Mouse (Mus musculus) heart, embryonic 12.5 days (tissue): ENCODE measurements around the gene Dydc1. TPM values are rescaled to one million over a fixed set of nuclear protein-coding genes. Genes with fewer than 3 reads are reported as not detected.
A peak's percentile ranks its signal among the peaks of the same experiment; 100 is the strongest.

ENCODE experiments used
- ATAC-seq: fragments of 200-750 bp; cut with Nextera tagmentation; 2 replicates; pipeline ENCODE4 v1.8.0; 2017; ENCODE audit warnings: moderate TSS enrichment, moderate library complexity; ENCODE audit not compliant: insufficient number of reproducible peaks, low FRiP score
- H3K27ac ChIP-seq: fragments of 300-500 bp; sonication (generic); 2 replicates; pipeline ENCODE4 v1.5.1; 2016; ENCODE audit warnings: mild to moderate bottlenecking, moderate library complexity; ENCODE audit not compliant: poor library complexity, severe bottlenecking
- H3K27me3 ChIP-seq: fragments of 300-500 bp; sonication (generic); replicated peaks from 2 replicates; pipeline ENCODE4 v1.6.1; 2016; ENCODE audit warnings: mild to moderate bottlenecking, moderate library complexity
- H3K36me3 ChIP-seq: fragments of 300-500 bp; sonication (generic); 2 replicates; pipeline ENCODE4 v1.6.1; 2016; ENCODE audit warnings: mild to moderate bottlenecking, moderate library complexity
- H3K4me1 ChIP-seq: fragments of 300-500 bp; sonication (generic); replicated peaks from 2 replicates; pipeline ENCODE4 v1.6.1; 2016; ENCODE audit warnings: mild to moderate bottlenecking
- H3K4me2 ChIP-seq: fragments of 300-500 bp; sonication (generic); 2 replicates; pipeline ENCODE4 v1.6.1; 2016; ENCODE audit warnings: mild to moderate bottlenecking, moderate library complexity
- H3K4me3 ChIP-seq: fragments of 300-500 bp; sonication (generic); 2 replicates; pipeline ENCODE4 v1.5.1; 2016; ENCODE audit warnings: mild to moderate bottlenecking
- H3K9ac ChIP-seq: fragments of 300-500 bp; sonication (generic); 2 replicates; pipeline ENCODE4 v1.6.1; 2016; ENCODE audit warnings: mild to moderate bottlenecking, moderate library complexity
- H3K9me3 ChIP-seq: fragments of 300-500 bp; sonication (generic); replicated peaks from 2 replicates; pipeline ENCODE4 v1.6.1; 2016; ENCODE audit warnings: mild to moderate bottlenecking, moderate library complexity
- WGBS: fragments of 180-500 bp; shearing (Covaris S2); methylation state at CpG from one replicate; pipeline ENCODE4 v1.1.7; 2016; 5-methylcytosine and 5-hydroxymethylcytosine counted together
- polyA plus RNA-seq: library from polyadenylated mRNA; unstranded; fragments of >200 nt; fragmentation: Nextera tagmentation; extraction: Ambion mirVana; gene quantifications from 2 replicates; pipeline ENCODE4 v1.2.1, GENCODE M21; 2016

Gene Dydc1
- not detected in 2 replicates for polyA plus RNA-seq

DNA sequence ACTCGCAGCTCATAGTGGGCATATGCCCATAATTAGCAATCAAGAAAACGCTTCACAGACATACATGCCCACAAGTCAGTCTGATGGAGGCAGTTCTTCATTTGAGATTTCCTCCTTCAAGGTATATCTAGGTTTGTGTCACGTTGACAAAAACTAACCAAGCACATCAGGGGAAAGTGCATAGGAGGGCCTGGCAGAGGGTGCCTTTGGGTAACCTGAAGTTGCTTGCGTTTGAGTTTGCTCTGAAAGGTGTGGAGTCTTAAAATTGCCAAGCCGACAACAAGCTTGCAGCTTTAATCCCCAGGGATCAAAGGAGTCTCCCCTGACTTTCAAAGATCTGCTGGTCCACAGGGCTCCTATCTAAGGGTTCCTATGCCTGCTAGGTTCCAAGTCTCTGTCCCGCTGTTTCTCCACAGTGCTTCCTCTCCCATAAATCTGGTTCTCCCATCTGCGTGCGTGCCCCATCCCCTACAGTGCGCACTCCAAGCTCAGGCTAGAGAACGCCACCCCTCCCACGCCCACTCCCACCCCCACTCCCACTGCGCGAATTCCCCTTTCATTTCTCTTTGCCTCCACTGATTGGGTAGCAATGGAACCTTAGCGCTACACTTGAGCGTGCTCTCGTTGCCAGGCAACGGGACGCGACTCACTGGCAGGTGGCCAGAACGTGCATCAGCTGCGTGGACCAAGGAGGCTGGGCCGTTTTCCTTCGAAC, at the start of gene Dydc1:
Gene Dydc1 (plus strand): TSS at position 683 of the 715 bp plus-strand sequence.
- Histone ChIP-seq H3K4me2 (peak within 1 kb of the TSS; percentile 92), H3K27me3 (no peaks in the 10 kb centered on the region), H3K4me1 (peaks cover 7% of the 10 kb centered on the region; the same call in 1 of the 2 replicates), H3K4me3 (peak within 1 kb of the TSS; percentile 51), H3K9me3 (no peaks in the 10 kb centered on the region), H3K36me3 (no peaks in the 10 kb centered on the region), H3K9ac (peak within 1 kb of the TSS; percentile 22; the same call in 1 of the 2 replicates), H3K27ac (no peak within 1 kb of the TSS)
- ATAC-seq, result peak; percentile 66
- WGBS, result 11% methylated on average over 23 of the region's 23 CpGs

- H3K27me3 ChIP-seq, result no peaks in the 10 kb centered on the region
- 52% methylated on average over 2 of the region's 2 CpGs for WGBS
- no peaks in the 10 kb centered on the region for H3K36me3 ChIP-seq
- no peak overlapping the region for H3K9ac ChIP-seq
- ATAC-seq, result no peak
- no peaks in the 10 kb centered on the region for H3K9me3 ChIP-seq
- H3K4me1 ChIP-seq, result peaks cover 22% of the 10 kb centered on the region
- peak overlapping the region; percentile 24 for H3K27ac ChIP-seq
- no peak overlapping the region for H3K4me2 ChIP-seq
- no peak overlapping the region for H3K4me3 ChIP-seq
These were observed 47.6 kb upstream of the Dydc1 start for GRCm38 (mm10) chr14:41025087-41025486.

- H3K9me3 ChIP-seq, result no peaks in the 10 kb centered on the region
- 34% methylated on average over 7 of the region's 7 CpGs for WGBS
- no peak overlapping the region for H3K4me3 ChIP-seq
- H3K9ac ChIP-seq, result no peak overlapping the region
- no peaks in the 10 kb centered on the region for H3K36me3 ChIP-seq
- H3K4me2 ChIP-seq, result no peak overlapping the region
- H3K4me1 ChIP-seq, result peaks cover 22% of the 10 kb centered on the region
- ATAC-seq, result peak; percentile 69; the same call in 1 of the 2 replicates
- H3K27ac ChIP-seq, result peak overlapping the region; percentile 24
- no peaks in the 10 kb centered on the region for H3K27me3 ChIP-seq
These were observed 47.0 kb upstream of the Dydc1 start for GRCm38 (mm10) chr14:41025594-41026284.

DNA sequence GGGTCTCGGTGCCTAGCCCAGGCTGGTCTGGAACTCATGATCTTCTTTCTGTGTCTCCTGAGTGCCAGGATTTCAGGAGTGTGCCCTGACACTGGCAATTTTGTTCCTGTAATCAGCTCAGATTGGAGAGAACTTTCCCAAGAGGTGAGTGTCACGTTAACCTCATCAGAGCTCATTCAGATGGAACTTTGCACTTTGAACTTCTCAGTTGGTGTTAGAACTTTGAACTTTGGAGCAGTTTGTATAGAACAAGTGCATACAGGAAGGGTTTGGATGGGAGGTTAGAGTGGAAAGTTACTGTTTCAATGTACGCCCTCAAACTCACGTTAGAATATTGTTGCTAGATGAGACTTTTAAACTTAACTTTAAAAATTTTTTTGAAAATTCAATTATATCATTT, 43.4 kb upstream of the Dydc1 start:
- Histone ChIP-seq H3K27ac (no peak overlapping the region), H3K9me3 (no peaks in the 10 kb centered on the region), H3K4me2 (no peak overlapping the region), H3K27me3 (no peaks in the 10 kb centered on the region), H3K9ac (no peak overlapping the region), H3K4me3 (no peak overlapping the region), H3K36me3 (no peaks in the 10 kb centered on the region), H3K4me1 (peaks cover 22% of the 10 kb centered on the region)
- WGBS, result 75% methylated on average over 4 of the region's 4 CpGs
- no peak for ATAC-seq

DNA sequence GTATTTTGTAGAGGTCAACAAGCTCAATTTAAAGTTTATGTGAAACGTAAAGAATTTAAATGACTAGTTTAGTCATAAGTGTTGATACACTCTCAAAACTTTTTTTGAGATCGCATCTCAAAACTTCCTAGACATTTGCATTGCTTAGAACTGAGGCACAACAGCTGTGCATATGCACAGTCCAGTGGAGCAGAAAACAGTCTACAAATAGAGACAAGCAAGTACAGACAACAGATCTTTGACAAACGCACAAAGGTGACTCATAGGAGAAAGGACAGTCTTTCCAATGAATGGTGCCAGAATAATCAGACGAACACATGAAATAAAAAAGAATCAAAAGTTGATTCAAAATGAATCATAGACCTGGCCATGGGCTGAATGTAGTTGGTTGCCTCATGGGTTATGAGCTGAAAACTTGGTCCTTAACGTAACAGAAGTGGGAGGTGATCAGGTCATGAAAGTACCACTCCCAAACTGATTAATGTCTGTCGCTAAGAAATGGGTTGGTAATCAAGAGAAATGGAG, 41.7 kb upstream of the Dydc1 start:
- WGBS, result 86% methylated on average over 6 of the region's 6 CpGs
- Histone ChIP-seq H3K9me3 (no peaks in the 10 kb centered on the region), H3K27me3 (no peaks in the 10 kb centered on the region), H3K4me1 (peaks cover 8% of the 10 kb centered on the region), H3K27ac (no peak overlapping the region), H3K9ac (no peak overlapping the region), H3K4me3 (no peak overlapping the region), H3K4me2 (no peak overlapping the region), H3K36me3 (no peaks in the 10 kb centered on the region)
- no peak for ATAC-seq

DNA sequence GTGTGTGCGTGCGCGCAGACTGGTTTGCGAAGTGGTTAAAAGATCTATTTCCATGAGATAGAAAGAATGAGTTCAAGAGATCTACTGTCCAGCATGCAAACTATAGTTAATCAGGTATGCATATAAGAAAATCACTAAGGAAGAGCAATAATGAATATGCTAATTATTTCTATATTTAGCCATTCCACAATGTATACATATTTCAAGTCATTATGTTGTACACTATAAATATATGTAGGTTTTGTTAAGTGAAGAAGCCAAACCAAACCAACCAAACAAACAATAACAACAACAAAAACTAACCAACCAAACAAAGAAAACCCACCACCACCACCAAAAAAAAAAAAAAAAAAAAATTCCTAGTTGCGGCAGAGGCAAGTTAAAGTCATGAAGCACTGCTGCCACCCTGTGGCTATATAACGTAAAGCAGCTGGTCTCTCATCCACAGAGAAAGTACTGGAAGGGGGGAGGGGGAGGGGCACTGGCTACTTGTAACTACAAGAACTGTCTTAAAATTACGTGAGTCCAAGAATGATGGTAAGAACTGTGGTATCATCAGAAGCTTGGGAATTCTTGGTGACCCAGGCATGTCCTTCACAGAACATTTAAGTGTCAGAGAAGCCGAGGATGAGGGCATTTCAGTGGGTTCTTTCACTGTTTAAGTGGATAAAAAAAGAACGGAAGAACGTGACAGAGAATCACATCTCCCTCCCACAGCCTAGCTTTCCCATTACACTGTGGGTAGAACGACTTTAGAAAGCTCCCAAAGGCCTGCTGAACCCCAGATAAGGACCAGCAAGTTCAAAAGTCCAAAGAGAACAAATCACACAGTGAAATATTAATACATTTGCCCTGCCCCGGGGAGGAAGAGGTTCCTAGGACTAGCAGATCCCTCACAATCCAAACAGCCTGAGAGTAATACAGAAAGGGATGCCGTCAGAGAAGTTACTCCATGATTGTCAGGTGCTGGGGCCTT, 39.3 kb upstream of the Dydc1 start:
- no peaks in the 10 kb centered on the region for H3K27me3 ChIP-seq
- no peaks in the 10 kb centered on the region for H3K36me3 ChIP-seq
- H3K4me2 ChIP-seq, result no peak overlapping the region
- 51% methylated on average over 13 of the region's 13 CpGs for WGBS
- ATAC-seq, result no peak
- no peaks in the 10 kb centered on the region for H3K9me3 ChIP-seq
- H3K4me3 ChIP-seq, result no peak overlapping the region
- no peak overlapping the region for H3K27ac ChIP-seq
- H3K9ac ChIP-seq, result no peak overlapping the region
- no peaks in the 10 kb centered on the region for H3K4me1 ChIP-seq

DNA sequence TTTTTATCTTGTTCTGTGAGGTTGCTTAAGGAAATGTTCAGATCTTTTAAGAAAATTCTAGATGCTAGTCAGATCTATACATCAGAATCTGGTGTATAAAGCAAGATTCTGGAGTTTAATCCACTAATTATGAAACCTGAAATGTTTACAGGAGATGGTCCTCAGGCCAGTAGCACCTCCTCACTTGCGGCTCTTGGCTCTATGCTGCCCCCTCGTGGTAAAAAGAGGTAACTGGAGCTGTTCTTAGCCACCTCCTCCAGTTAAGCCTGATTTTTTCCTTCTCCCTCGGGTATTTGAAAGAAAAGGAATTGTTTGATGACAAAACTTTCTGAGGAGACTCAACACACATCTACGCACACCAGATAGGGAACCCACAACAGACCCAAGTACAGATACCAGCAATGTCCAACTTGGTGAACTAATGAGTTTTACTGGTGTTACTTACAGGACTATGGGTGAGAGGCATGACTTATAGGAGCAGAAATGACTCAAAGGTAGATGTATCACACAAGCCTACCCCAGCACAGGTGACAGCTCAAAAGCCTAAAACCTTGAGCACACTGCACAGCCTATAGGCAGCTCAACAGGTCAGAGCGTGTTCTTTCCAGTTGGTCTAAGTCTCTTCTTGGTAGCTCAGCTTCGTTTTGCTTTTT, 37.4 kb upstream of the Dydc1 start:
- Histone ChIP-seq H3K4me3 (no peak overlapping the region), H3K27ac (no peak overlapping the region), H3K4me1 (no peaks in the 10 kb centered on the region), H3K9me3 (no peaks in the 10 kb centered on the region), H3K27me3 (no peaks in the 10 kb centered on the region), H3K36me3 (no peaks in the 10 kb centered on the region), H3K4me2 (no peak overlapping the region), H3K9ac (no peak overlapping the region)
- ATAC-seq, result no peak; the same call in 1 of the 2 replicates
- WGBS, result 29% methylated on average over 6 of the region's 6 CpGs

DNA sequence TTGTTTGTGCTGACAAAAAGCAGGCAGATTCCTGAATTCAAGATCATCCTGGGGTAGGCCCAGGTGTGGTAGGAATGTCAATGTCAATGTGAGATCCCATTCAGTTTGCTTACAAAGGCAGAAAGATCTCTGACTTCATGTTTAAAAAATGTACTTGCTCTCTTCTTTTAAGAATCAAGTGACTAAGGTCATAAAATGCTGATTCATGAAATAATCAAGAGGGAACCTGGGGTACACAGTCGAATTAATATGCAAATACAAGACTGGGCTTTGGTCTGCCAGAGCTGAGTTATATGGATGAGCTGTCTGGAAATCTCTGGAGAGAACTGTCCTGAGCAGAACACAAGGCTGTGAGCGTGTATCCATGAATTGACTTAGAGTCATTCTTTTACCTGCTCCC, 25.3 kb upstream of the Dydc1 start:
- WGBS, result 67% methylated on average over 2 of the region's 2 CpGs
- Histone ChIP-seq H3K36me3 (no peaks in the 10 kb centered on the region), H3K9ac (no peak overlapping the region), H3K4me2 (no peak overlapping the region), H3K9me3 (no peaks in the 10 kb centered on the region), H3K4me1 (no peaks in the 10 kb centered on the region), H3K27ac (no peak overlapping the region), H3K4me3 (no peak overlapping the region), H3K27me3 (no peaks in the 10 kb centered on the region)
- ATAC-seq, result no peak

DNA sequence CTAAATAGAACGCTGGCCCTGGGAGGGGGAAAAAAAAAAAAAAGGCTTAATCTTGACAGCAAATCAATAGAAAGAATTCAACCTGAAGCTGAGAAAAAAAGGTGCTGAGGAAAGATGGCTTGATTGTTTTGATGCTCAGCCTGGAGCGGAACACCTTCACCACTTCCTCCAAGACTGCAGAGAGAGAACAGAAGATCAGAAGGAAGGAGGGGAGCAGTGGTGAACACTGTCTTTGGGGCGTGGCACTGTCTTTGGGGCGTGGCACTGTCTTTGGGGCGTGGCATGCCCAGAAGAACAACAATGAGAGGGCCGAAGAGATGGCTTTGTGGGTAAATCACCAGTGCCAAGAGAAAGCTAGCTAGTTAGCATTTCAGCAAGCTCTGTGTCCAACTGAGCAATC, 22.2 kb upstream of the Dydc1 start:
- 61% methylated on average over 6 of the region's 6 CpGs for WGBS
- no peak overlapping the region for H3K9ac ChIP-seq

DNA sequence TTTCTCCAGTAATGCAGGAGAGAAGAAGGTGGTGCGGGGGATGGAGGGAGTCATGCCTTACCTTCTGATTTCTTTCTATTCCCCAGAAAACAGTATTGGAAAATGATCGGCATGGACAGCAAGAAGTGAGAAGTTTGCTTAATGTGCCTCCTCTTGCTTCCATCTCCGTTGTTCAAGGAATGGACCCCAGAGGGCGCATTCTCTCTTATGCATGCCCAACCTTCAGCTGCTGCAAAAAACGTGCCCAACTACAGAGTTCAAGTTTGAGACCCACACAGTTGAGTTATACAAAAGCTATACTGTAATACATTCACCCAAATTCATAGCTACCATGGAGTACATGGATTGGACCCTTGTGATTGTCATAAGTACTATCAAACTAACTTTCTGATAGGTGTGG, 20.2 kb upstream of the Dydc1 start:
- 63% methylated on average over 5 of the region's 5 CpGs for WGBS
- no peak overlapping the region for H3K4me2 ChIP-seq
- H3K36me3 ChIP-seq, result no peaks in the 10 kb centered on the region
- no peak overlapping the region for H3K9ac ChIP-seq
- no peak overlapping the region for H3K27ac ChIP-seq
- ATAC-seq, result no peak
- no peaks in the 10 kb centered on the region for H3K9me3 ChIP-seq
- H3K27me3 ChIP-seq, result no peaks in the 10 kb centered on the region
- H3K4me1 ChIP-seq, result no peaks in the 10 kb centered on the region
- H3K4me3 ChIP-seq, result no peak overlapping the region

More for the DNA sequence above, 22.2 kb upstream of the Dydc1 start:
- Histone ChIP-seq H3K4me2 (no peak overlapping the region), H3K27ac (no peak overlapping the region), H3K4me3 (no peak overlapping the region), H3K27me3 (no peaks in the 10 kb centered on the region), H3K36me3 (no peaks in the 10 kb centered on the region), H3K4me1 (no peaks in the 10 kb centered on the region), H3K9me3 (no peaks in the 10 kb centered on the region)
- no peak for ATAC-seq
